16 mouse cellular contexts compared by ENCODE assay signal in genomic region chr4:82619003-82619402, GRCm38 (mm10).
DNase-seq lines count a peak whose midpoint lies in the region; ATAC-seq and TF ChIP-seq lines count a peak whose summit lies in the region.
"Had no signal": no experiment of that assay in that cellular context is flagged by ENCODE, and none has a peak within 500 bp of the region (broad histone marks: within the 10 kb centered on the region; RNA-seq: fewer than 3 reads in every experiment).

No protein-coding gene starts in this region.

- H3K9ac ChIP-seq in forebrain, embryonic 14.5 days (ENCODE audit: low read length) = no peak overlapping the region
- H3K9ac ChIP-seq in forebrain, embryonic 12.5 days = no peak overlapping the region
- no peak overlapping the region for H3K9ac ChIP-seq in kidney, postnatal 0 days (ENCODE audit: low read depth, low read length)
- H3K9ac ChIP-seq: hindbrain, embryonic 14.5 days had no signal

- WGBS in forebrain, embryonic 14.5 days = 16% methylated on average over 2 of the region's 2 CpGs
- WGBS in forebrain, embryonic 12.5 days = 42% methylated on average over 2 of the region's 2 CpGs
- 50% methylated on average over 2 of the region's 2 CpGs for WGBS in kidney, postnatal 0 days
- WGBS in lung, adult 2 months = 44% methylated on average over 2 of the region's 2 CpGs

- TF ChIP-seq CTCF in kidney, postnatal 0 days (IDR thresholded peaks at IDR 0.05; ENCODE audit: low read depth) = no peak
- no peak for TF ChIP-seq CTCF in lung, adult 2 months (IDR thresholded peaks at IDR 0.05; ENCODE audit: insufficient read depth, low read length)
- TF ChIP-seq CTCF in brain, embryonic 14.5 days (IDR thresholded peaks at IDR 0.05; ENCODE audit: borderline replicate concordance, extremely low read depth, insufficient read depth, insufficient read length) = no peak

- H3K36me3 ChIP-seq in forebrain, embryonic 14.5 days (ENCODE audit: control insufficient read depth, insufficient read depth, low read length) = no peaks in the 10 kb centered on the region
- no peaks in the 10 kb centered on the region for H3K36me3 ChIP-seq in forebrain, embryonic 12.5 days (replicated peaks)
- H3K36me3 ChIP-seq in kidney, postnatal 0 days (ENCODE audit: insufficient read depth, low read length) = no peaks in the 10 kb centered on the region
- H3K36me3 ChIP-seq: embryonic facial prominence, embryonic 10.5 days; hindbrain, embryonic 10.5 days had no signal

- no peaks in the 10 kb centered on the region for H3K9me3 ChIP-seq in forebrain, embryonic 14.5 days (replicated peaks; ENCODE audit: control insufficient read depth, low read length)
- H3K9me3 ChIP-seq in forebrain, embryonic 12.5 days = no peaks in the 10 kb centered on the region
- no peaks in the 10 kb centered on the region for H3K9me3 ChIP-seq in kidney, postnatal 0 days (replicated peaks; ENCODE audit: low read length)
- H3K9me3 ChIP-seq: embryonic facial prominence, embryonic 10.5 days; hindbrain, embryonic 10.5 days had no signal

- peak; percentile 73 for DNase-seq in forebrain, embryonic 14.5 days (ENCODE audit: low spot score)
- peak; percentile 20 for DNase-seq in kidney, postnatal 0 days (ENCODE audit: low spot score)
- no peak for DNase-seq in kidney, adult 11 months
- DNase-seq in lung, postnatal 36 days = peak; percentile 25
- no peak for DNase-seq in lung, adult 2 months
- peak; percentile 83 for DNase-seq in brain, embryonic 14.5 days (ENCODE audit: low read depth)
- no peak for DNase-seq in cerebellum, postnatal 14 days
- DNase-seq: gastrocnemius, postnatal 10 days; heart, adult 2 months had no signal

- peaks cover 27% of the 10 kb centered on the region for H3K4me1 ChIP-seq in forebrain, embryonic 14.5 days (ENCODE audit: control insufficient read depth, insufficient read depth, low read length)
- H3K4me1 ChIP-seq in forebrain, embryonic 12.5 days = peaks cover 51% of the 10 kb centered on the region
- H3K4me1 ChIP-seq in kidney, postnatal 0 days (replicated peaks; ENCODE audit: insufficient read depth, low read length) = no peaks in the 10 kb centered on the region
- peaks cover 3% of the 10 kb centered on the region for H3K4me1 ChIP-seq in lung, adult 2 months (ENCODE audit: control insufficient read depth, insufficient read depth, low read length)

- H3K27ac ChIP-seq in forebrain, embryonic 14.5 days (ENCODE audit: low read depth, low read length) = no peak overlapping the region
- no peak overlapping the region for H3K27ac ChIP-seq in forebrain, embryonic 12.5 days
- no peak overlapping the region for H3K27ac ChIP-seq in kidney, postnatal 0 days
- H3K27ac ChIP-seq: embryonic facial prominence, embryonic 10.5 days; heart, adult 2 months; hindbrain, embryonic 10.5 days had no signal

- no peak for TF ChIP-seq POLR2A in lung, adult 2 months (IDR thresholded peaks at IDR 0.05; ENCODE audit: borderline replicate concordance, extremely low read depth, low read depth, low read length)
- no peak for TF ChIP-seq POLR2A in brain, embryonic 14.5 days (IDR thresholded peaks at IDR 0.05; ENCODE audit: borderline replicate concordance, extremely low read depth, insufficient read depth, insufficient read length, poor library complexity, severe bottlenecking)

- H3K27me3 ChIP-seq in forebrain, embryonic 14.5 days (replicated peaks; ENCODE audit: control insufficient read depth, insufficient read depth, low read length) = no peaks in the 10 kb centered on the region
- H3K27me3 ChIP-seq in forebrain, embryonic 12.5 days = no peaks in the 10 kb centered on the region
- H3K27me3 ChIP-seq in kidney, postnatal 0 days (ENCODE audit: insufficient read depth, low read length) = no peaks in the 10 kb centered on the region
- H3K27me3 ChIP-seq: Patski had no signal

- H3K4me3 ChIP-seq in forebrain, embryonic 14.5 days (ENCODE audit: low read depth, low read length) = no peak overlapping the region
- H3K4me3 ChIP-seq in forebrain, embryonic 12.5 days (replicated peaks) = no peak overlapping the region
- no peak overlapping the region for H3K4me3 ChIP-seq in kidney, postnatal 0 days (replicated peaks; ENCODE audit: low read depth, low read length)
- no peak overlapping the region for H3K4me3 ChIP-seq in lung, adult 2 months (replicated peaks; ENCODE audit: extremely low read depth, low read depth, low read length)
- H3K4me3 ChIP-seq: embryonic facial prominence, embryonic 10.5 days; heart, adult 2 months; hindbrain, embryonic 10.5 days had no signal

- ATAC-seq in forebrain, embryonic 14.5 days = 0 out of 2 replicates have a peak, but pooled peaks have one; percentile 26
- ATAC-seq in forebrain, embryonic 12.5 days (ENCODE audit: low FRiP score) = no peak
- no peak for ATAC-seq in kidney, postnatal 0 days (replicated peaks; ENCODE audit: low FRiP score, low read depth)
- ATAC-seq: activated CD4-positive, CD25-positive, alpha-beta regulatory T cell, adult 4 months; Patski had no signal

- H3K4me2 ChIP-seq in forebrain, embryonic 14.5 days (ENCODE audit: low read length) = no peak overlapping the region
- no peak overlapping the region for H3K4me2 ChIP-seq in forebrain, embryonic 12.5 days
- H3K4me2 ChIP-seq in kidney, postnatal 0 days (ENCODE audit: low read length) = no peak overlapping the region
- H3K4me2 ChIP-seq: heart, embryonic 11.5 days; hindbrain, embryonic 14.5 days had no signal

Comparison
In these comparisons a context has a peak if more than half of its experiments do, and no peak if none do; other contexts are left out.
1. DNase-seq: peak in forebrain, embryonic 14.5 days (single experiment), kidney, postnatal 0 days (single experiment), lung, postnatal 36 days (single experiment) and brain, embryonic 14.5 days (single experiment); none in kidney, adult 11 months (single experiment), lung, adult 2 months (single experiment) and cerebellum, postnatal 14 days (0 of 2).